Mouse (Mus musculus) T-helper 1 cell (primary cell): ENCODE measurements around the gene Aqp9.

ENCODE experiments used
- in situ Hi-C: fragments of 300-600 bp; cut with MboI, MseI; formaldehyde crosslinking; loops from one replicate; pipeline ENCODE4 v1.15.1; 2025; ENCODE audit warnings: high pct_unique_total_duplicates

The Aqp9 gene

GRCm38 (mm10) chr9:71167473-71168215, 838 bp downstream of the Aqp9 start:
- in situ Hi-C loops = no loop called here

- in situ Hi-C loops = no loop called here
These were observed 1.5 kb downstream of the Aqp9 start for GRCm38 (mm10) chr9:71166871-71167465.

DNA sequence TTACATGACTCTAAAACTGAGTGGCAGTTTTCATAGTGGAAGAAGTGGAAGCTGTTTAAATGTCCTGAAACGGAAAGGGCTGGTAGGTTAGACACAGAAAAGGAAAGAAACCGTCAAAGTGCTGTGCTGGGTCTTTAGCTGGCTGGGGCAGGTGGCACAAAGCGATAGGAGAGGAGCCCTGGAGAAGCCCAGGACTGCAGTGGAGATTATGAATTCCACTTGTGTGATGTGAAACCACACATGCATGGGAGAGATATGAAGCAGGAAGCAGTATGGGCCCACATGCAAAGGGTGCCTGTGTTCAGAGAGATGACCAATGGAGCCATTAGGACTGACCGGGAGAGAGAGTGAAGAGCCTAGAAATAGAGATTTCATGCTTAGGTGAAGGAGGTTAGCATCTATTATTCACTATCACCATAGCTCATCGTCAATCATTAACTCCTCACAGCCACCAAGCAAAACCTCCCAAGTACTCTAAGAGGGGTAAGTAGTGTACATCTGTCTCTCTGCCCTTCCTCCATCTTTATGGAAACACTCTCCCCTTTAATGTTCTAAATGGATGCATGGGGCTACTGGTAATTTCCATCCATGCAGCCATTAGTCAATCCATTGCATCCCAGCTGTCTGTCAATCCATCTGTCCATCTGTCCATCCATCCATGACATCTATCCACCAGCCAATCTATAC, 2.3 kb downstream of the Aqp9 start:
- in situ Hi-C loops = no loop called here

DNA sequence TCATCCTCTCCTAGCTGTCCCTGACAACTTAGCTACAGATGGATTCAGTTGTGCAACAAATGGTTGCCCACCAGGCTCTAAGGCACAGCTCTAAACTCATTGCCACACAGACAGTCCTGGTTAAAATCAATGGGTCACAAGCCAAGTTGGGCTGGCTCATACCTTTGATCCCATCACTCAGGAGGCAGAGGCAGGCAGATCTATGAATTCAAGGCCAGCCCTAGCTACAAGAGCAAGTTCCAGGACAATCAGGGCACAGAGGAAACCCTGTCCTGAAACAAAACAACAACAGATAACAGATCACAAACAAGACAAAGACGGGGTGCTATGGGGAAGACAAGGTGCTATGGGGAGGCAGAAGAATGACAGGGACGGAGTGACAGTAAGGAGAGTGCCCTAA, 3.0 kb downstream of the Aqp9 start:
- in situ Hi-C loops = no loop called here

DNA sequence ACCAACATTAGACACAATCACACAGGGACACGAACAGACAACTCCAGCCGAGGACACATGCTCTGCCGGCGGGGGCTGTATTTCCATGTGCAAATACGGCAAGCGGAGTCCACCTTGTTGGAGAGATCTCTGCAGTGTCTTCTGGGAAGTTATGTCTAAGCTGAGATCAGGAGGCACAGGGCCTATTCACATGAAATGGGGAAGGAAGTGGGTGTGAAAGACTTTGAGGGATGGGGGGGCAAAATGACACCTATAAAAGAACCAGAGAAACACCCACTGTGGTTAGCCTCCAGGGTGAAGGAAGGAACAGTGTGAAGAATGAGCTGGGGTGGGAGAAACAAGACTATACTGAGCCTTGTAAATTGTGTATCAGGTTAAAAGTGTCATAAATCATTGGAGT, 3.4 kb downstream of the Aqp9 start:
- in situ Hi-C loops = no loop called here

- in situ Hi-C loops = no loop called here
These were observed 4.1 kb downstream of the Aqp9 start for GRCm38 (mm10) chr9:71164353-71164752.

DNA sequence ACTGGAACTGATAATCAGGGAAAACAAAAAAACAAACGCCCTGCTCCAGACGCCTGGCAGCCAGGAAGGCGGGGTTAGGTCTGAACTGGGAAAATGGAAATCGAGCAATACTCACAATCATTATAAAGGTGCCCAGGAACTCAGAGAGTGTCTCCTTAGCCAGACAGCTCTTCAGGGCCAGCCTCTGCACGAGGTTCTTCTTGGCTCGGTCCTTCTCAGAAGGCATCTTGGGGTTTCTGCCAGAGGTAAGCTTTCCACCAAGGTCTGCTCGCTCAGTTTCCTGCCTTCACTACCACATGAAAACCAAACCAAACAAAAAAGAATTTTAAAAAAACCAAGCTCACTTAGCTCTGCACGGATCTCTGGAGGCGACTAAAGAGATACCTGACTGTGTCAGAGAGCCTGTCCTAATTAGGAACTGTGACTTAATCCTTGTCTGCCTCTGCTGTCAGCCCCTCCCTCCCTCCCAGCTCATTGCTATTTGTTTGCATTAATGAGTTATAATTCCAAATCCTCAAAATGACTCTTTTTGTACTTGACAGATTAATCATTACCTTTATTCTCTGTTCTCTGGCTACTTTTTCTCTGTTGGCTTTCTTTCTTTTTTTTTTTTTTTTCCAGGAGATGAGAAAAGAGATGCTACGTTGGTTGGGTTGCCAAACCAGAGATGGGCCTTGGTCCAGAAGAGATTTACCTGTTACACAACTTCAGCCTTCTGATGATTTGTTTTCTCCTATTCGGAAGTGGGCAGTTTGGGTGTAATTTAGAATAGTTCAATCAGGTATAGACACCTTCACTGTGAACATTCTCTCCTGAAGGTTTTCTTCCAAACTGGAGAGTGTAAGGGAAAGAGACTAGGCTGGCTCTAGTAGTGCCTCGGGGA, 5.4 kb downstream of the Aqp9 start:
- in situ Hi-C loops = no loop called here

DNA sequence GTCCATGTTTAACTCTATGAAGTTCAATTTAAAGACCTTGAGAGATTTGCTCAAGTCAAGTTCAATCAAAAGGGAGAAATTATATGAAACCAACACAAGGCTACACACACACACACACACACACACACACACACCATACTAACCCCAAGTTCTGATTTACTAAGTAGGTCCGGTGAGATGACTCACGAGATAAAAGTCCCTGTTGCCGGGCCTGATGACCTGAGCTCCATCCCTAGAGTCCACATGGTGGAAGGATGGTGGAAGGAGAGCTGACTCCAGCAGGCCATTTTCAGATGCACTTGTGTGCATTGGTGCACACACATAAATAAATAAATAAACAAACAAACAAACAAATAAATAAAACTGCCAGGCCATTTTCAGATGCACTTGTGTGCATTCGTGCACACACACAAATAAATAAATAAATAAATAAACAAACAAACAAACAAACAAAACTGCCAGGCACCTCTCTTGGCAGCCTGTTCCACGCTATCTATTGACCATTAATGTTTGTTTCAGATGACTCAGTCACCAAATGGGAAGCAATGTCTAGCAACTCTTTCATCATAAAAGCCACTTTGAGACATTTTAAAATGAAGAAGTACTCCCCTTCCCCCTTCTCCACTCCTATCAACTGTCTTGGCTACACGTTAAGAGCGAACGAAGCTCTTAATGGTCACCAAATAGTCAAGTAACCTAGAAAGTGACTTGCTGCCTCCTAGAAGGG, 6.2 kb downstream of the Aqp9 start:
- in situ Hi-C loops = no loop called here

DNA sequence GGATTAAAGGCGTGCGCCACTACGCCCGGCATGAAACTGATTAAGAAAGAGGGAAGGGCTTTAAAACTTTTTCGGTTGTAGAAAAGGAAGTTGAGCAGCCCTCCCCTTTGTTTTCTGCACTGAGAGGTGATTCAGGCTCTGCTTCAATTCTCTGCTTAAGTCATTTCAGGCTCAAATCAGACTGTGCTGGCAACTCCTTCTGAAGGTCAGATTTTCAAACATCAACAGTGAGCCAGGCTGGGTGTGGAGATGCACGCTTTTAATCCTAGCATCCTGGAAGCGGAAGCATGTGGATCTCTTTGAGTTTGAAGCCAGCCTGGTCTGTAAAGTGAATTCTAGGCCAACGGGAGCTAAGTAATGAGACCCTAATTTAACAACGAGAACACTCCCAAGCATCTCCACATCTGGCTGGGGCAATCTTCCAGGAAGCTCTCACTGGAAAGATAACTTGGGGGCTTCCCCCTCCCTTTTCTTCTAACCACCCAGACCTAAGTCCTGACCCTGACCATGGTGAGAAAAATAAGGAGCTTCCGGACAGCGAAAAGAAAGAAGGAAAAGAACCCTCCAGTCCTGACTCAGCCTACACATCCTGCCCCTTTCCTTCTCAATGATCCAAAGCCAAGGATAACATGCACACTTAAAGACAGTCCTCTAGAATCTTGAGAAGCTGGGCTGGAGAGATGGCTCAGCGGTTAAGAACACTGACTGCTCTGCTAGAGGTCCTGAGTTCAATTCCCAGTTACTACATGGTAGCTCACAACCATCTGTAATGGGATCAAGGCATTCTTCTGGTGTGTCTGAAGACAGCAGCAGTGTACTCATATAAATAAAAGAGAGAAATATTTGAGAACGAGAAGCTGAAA, 7.4 kb downstream of the Aqp9 start:
- in situ Hi-C loops = no loop called here

DNA sequence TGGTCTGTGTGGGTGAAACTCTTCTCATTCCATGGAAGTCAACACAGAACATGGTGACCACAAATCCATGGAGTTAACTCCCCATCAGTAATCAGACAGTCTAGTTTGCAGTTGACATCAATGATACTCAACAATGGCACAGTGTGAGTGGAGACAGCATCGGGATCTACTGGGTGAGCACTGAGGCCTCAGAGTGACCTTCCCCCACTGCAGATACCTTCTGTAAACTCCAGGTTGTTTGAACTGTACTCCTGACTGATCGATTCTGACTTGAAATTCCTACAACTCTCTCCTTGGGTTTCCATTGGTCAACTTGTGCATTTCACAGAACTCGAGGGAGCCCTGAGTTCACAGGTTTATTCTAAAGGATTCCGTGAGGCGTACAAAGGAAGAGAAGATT, 8.8 kb downstream of the Aqp9 start:
- in situ Hi-C loops = no loop called here

DNA sequence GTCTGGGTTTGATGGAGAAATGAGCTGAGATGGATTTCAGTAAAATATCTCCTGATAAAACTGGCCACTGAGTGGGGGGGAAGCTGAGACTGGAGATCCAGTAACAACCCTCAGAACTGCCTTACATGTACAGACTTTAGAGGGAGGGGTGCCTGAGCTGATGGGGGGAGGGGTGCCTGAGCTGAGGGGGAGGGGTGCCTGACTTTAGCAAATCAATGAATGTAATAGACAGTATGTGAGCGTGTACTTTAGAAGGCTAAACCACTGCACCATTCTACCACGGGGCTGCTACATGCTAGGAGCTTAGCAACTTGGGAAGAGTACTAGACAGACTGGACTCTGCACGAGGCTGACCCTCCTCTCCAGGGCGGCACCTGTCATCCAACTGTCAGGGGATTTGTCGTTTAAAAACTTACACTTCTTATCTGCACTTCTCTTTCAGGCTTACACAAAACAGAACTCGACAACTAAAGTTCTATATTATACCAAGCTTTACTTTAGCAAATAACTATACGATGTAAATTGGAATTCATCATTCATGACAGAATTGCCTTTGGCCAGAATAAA, 9.3 kb downstream of the Aqp9 start:
- in situ Hi-C loops = no loop called here

DNA sequence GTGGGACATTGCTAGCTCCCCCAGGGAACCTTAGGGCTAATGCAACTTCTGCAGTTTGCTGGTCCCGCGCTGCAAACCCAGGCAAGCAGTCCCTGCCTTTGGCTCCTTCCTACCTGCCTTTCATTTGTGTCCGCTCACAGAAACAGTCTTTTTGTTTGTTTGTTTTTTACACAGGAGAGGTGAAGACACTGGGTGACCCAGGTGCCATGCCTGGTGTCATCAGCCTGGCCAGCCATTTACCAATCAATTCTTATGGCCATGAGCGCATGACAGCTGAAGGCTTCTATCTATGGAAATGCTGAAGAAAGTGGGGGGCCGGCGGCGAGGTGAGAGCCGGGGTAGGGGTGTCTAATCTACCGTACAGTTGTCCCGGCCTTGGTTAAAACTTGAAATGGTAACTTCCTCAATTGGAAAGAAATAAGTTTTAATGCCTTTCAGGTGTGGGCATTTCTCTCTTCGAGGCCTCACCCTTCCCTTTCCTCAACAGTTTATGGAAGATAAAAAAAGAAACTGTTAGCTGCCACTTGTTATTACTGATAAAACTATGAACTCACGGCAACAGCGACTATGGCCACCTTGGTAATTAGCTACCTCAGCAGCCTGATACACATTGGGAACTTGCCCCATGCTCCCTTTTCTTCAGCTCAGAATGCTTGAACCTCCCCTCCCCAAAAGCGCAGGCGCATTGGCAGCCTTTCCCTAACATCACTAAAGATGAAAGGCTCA, 10.4 kb downstream of the Aqp9 start:
- in situ Hi-C loops = no loop called here

DNA sequence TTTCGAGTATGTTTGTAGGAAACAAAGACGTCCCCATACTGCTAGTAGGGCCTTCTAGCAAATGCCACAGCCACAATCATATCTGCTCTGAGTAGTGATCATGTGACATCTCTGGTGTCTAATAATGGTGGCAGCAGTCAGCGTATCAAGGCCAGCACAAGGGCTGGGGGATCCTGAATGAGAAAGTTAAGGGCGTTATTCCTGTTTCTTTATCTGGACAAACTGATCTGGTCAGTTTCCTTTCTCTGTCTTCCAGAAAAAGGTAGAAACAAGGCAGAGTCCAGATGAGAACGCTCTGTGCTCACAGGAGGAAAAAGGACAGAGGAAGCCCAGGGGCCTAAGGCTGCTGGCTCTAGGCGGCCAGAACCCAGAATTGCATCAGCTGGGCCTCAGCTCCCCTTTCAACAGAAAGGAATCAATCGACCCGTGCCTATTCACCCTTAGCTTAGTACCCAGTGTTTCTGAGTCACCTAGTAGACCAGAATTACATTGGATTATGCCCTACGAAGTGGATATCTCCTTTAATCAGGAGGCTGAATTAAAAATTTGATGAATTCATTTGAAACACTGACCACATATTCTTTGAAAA, 11.9 kb downstream of the Aqp9 start:
- in situ Hi-C loops = no loop called here

DNA sequence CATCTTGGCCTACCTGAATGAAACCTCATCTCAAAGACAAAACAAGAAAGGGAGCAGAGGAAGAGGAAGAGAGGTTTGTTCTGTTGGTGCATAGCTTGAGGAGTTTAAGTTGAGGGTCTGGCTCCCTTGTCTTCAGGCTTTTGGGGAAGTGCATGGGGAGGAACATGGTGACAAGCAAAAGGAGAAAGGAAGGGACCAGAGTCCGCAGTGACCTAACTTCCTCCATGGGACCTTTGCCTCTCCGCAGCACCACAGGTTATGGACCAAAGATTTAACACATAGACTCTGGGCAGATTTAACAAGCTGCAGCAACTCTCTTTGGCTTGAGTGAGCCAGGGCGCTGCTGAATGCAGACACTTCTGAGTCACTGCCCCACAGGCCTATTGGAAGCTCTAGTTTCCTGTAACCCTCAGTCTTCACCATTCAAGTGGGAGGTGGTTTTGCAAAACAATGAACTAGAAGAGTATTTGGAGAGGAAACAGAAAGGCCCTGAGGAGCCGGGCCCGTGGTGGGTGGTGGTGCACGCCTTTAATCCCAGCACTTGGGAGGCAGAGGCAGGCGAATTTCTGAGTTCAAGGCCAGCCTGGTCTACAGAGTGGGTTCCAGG, 13.0 kb downstream of the Aqp9 start:
- in situ Hi-C loops = no loop called here

- in situ Hi-C loops = no loop called here
These were observed 17.1 kb downstream of the Aqp9 start for GRCm38 (mm10) chr9:71151386-71151785.

- in situ Hi-C loops = no loop called here
These were observed 18.3 kb downstream of the Aqp9 start for GRCm38 (mm10) chr9:71150175-71150574.

GRCm38 (mm10) chr9:71148890-71149289, 19.6 kb downstream of the Aqp9 start:
- in situ Hi-C loops = no loop called here

- in situ Hi-C loops = no loop called here
These were observed 22.3 kb downstream of the Aqp9 start for GRCm38 (mm10) chr9:71146210-71146609.

GRCm38 (mm10) chr9:71140205-71140604, 28.3 kb downstream of the Aqp9 start:
- in situ Hi-C loops = no loop called here
